Mouse (Mus musculus) CH12F3 (cell line): ENCODE results near the gene Ctag2.

Experiments used
- in situ Hi-C: fragments of 300-500 bp; cut with MboI; formaldehyde crosslinking; loops from 2 replicates; pipeline ENCODE4 v1.14.3; 2020; ENCODE audit warnings: low sequenced_read_pairs

The Ctag2 gene

DNA sequence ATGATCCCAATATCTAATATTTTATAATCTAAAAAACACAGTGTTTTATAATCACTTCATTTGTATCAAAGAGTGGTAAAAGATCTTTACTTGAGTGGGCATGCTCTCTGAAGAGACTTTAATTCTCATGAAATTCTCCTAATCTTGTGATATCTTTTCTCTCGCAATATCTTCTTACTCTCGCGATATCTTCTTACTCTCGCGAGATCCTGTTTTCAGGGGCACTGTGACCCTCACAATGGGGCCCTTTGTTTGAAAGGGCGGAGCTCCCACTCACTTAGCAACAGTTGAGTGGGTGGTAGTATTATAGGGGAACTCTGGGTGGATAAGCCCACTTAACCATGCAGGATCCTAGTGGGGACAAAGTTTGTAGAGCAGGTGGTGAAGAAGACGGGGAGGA lies at the start of gene Ctag2:
TSS of gene Ctag2 (plus strand) at position 301 of the 400 bp plus-strand sequence.
- in situ Hi-C loops: no loop called here
